Mouse (Mus musculus): ENCODE measurements at regions not wholly inside any gene's neighbourhood (a gene's known extent, or its start where the extent isn't known, plus 50 kb on each side); places are given as distances from the start of the nearest gene placed in this dataset.

- 65% methylated on average over 3 of the region's 3 CpGs for WGBS
- H3K36me3 ChIP-seq (ENCODE audit: control insufficient read depth, insufficient read depth, low read length), result no peaks in the 10 kb centered on the region
- H3K27me3 ChIP-seq (ENCODE audit: control insufficient read depth, insufficient read depth, low read length), result no peaks in the 10 kb centered on the region
- no peak overlapping the region for H3K9ac ChIP-seq (ENCODE audit: low read depth, low read length)
- H3K4me1 ChIP-seq (ENCODE audit: control insufficient read depth, insufficient read depth, low read length), result no peaks in the 10 kb centered on the region
- no peak overlapping the region for H3K4me3 ChIP-seq (ENCODE audit: low read length)
- no peak for ATAC-seq (ENCODE audit: low FRiP score, low TSS enrichment)
- H3K27ac ChIP-seq (ENCODE audit: low read depth, low read length), result no peak overlapping the region
- no peak overlapping the region for H3K4me2 ChIP-seq (replicated peaks; ENCODE audit: low read depth, low read length)
- no peaks in the 10 kb centered on the region for H3K9me3 ChIP-seq (ENCODE audit: control insufficient read depth, low read length)
Observed at GRCm38 (mm10) chr8:8468552-8468951, 192.5 kb downstream of the Efnb2 start.

- WGBS, result 17% methylated on average over 6 of the region's 6 CpGs
- H3K27ac ChIP-seq (ENCODE audit: low read depth, low read length), result no peak overlapping the region
Observed at GRCm38 (mm10) chr8:8466526-8467244, 194.4 kb downstream of the Efnb2 start.

GRCm38 (mm10) chr8:8462455-8462854 lies 198.6 kb downstream of the Efnb2 start:
- no peak for ATAC-seq (ENCODE audit: low FRiP score, low TSS enrichment)
- Histone ChIP-seq H3K4me3 (ENCODE audit: low read length) (no peak overlapping the region), H3K27me3 (ENCODE audit: control insufficient read depth, insufficient read depth, low read length) (no peaks in the 10 kb centered on the region), H3K9ac (ENCODE audit: low read depth, low read length) (no peak overlapping the region), H3K9me3 (ENCODE audit: control insufficient read depth, low read length) (no peaks in the 10 kb centered on the region), H3K4me1 (ENCODE audit: control insufficient read depth, insufficient read depth, low read length) (no peaks in the 10 kb centered on the region), H3K4me2 (replicated peaks; ENCODE audit: low read depth, low read length) (no peak overlapping the region), H3K27ac (ENCODE audit: low read depth, low read length) (no peak overlapping the region), H3K36me3 (ENCODE audit: control insufficient read depth, insufficient read depth, low read length) (no peaks in the 10 kb centered on the region)
- WGBS, result 40% methylated on average over 2 of the region's 2 CpGs

More at GRCm38 (mm10) chr8:8466526-8467244, 194.4 kb downstream of the Efnb2 start:
- no peak overlapping the region for H3K4me2 ChIP-seq (replicated peaks; ENCODE audit: low read depth, low read length)
- no peak overlapping the region for H3K4me3 ChIP-seq (ENCODE audit: low read length)
- H3K9me3 ChIP-seq (ENCODE audit: control insufficient read depth, low read length), result no peaks in the 10 kb centered on the region
- ATAC-seq (ENCODE audit: low FRiP score, low TSS enrichment), result no peak
- no peaks in the 10 kb centered on the region for H3K36me3 ChIP-seq (ENCODE audit: control insufficient read depth, insufficient read depth, low read length)
- no peaks in the 10 kb centered on the region for H3K4me1 ChIP-seq (ENCODE audit: control insufficient read depth, insufficient read depth, low read length)
- H3K9ac ChIP-seq (ENCODE audit: low read depth, low read length), result no peak overlapping the region
- no peaks in the 10 kb centered on the region for H3K27me3 ChIP-seq (ENCODE audit: control insufficient read depth, insufficient read depth, low read length)

- Histone ChIP-seq H3K4me2 (replicated peaks; ENCODE audit: low read depth, low read length) (no peak overlapping the region), H3K36me3 (ENCODE audit: control insufficient read depth, insufficient read depth, low read length) (no peaks in the 10 kb centered on the region), H3K9ac (ENCODE audit: low read depth, low read length) (no peak overlapping the region), H3K27ac (ENCODE audit: low read depth, low read length) (no peak overlapping the region), H3K27me3 (ENCODE audit: control insufficient read depth, insufficient read depth, low read length) (no peaks in the 10 kb centered on the region), H3K9me3 (ENCODE audit: control insufficient read depth, low read length) (no peaks in the 10 kb centered on the region), H3K4me1 (ENCODE audit: control insufficient read depth, insufficient read depth, low read length) (no peaks in the 10 kb centered on the region), H3K4me3 (ENCODE audit: low read length) (no peak overlapping the region)
- 66% methylated on average over 5 of the region's 5 CpGs for WGBS
- ATAC-seq (ENCODE audit: low FRiP score, low TSS enrichment), result no peak
Observed at GRCm38 (mm10) chr8:8457536-8457935, 203.5 kb downstream of the Efnb2 start.

GRCm38 (mm10) chr8:8453944-8454343 lies 207.1 kb downstream of the Efnb2 start:
- H3K4me1 ChIP-seq (ENCODE audit: control insufficient read depth, insufficient read depth, low read length), result 0 out of 2 replicates have a peak, but pooled peaks cover 4% of the 10 kb centered on the region
- 87% methylated on average over 6 of the region's 6 CpGs for WGBS

GRCm38 (mm10) chr8:8452226-8452625 lies 208.8 kb downstream of the Efnb2 start:
- no peaks in the 10 kb centered on the region for H3K27me3 ChIP-seq (ENCODE audit: control insufficient read depth, insufficient read depth, low read length)
- H3K4me3 ChIP-seq (ENCODE audit: low read length), result no peak overlapping the region
- WGBS, result 66% methylated on average over 9 of the region's 9 CpGs
- ATAC-seq (ENCODE audit: low FRiP score, low TSS enrichment), result no peak
- no peaks in the 10 kb centered on the region for H3K9me3 ChIP-seq (ENCODE audit: control insufficient read depth, low read length)
- 0 out of 2 replicates have a peak, but pooled peaks cover 4% of the 10 kb centered on the region for H3K4me1 ChIP-seq (ENCODE audit: control insufficient read depth, insufficient read depth, low read length)
- H3K9ac ChIP-seq (ENCODE audit: low read depth, low read length), result no peak overlapping the region
- H3K27ac ChIP-seq (ENCODE audit: low read depth, low read length), result no peak overlapping the region
- H3K36me3 ChIP-seq (ENCODE audit: control insufficient read depth, insufficient read depth, low read length), result no peaks in the 10 kb centered on the region
- H3K4me2 ChIP-seq (replicated peaks; ENCODE audit: low read depth, low read length), result no peak overlapping the region

More at GRCm38 (mm10) chr8:8453944-8454343, 207.1 kb downstream of the Efnb2 start:
- H3K9ac ChIP-seq (ENCODE audit: low read depth, low read length), result no peak overlapping the region
- H3K9me3 ChIP-seq (ENCODE audit: control insufficient read depth, low read length), result no peaks in the 10 kb centered on the region
- no peak overlapping the region for H3K27ac ChIP-seq (ENCODE audit: low read depth, low read length)
- no peak overlapping the region for H3K4me2 ChIP-seq (replicated peaks; ENCODE audit: low read depth, low read length)
- H3K36me3 ChIP-seq (ENCODE audit: control insufficient read depth, insufficient read depth, low read length), result no peaks in the 10 kb centered on the region
- no peak overlapping the region for H3K4me3 ChIP-seq (ENCODE audit: low read length)
- no peaks in the 10 kb centered on the region for H3K27me3 ChIP-seq (ENCODE audit: control insufficient read depth, insufficient read depth, low read length)
- no peak for ATAC-seq (ENCODE audit: low FRiP score, low TSS enrichment)

- no peaks in the 10 kb centered on the region for H3K27me3 ChIP-seq (ENCODE audit: control insufficient read depth, insufficient read depth, low read length)
- no peak overlapping the region for H3K4me3 ChIP-seq (ENCODE audit: low read length)
- ATAC-seq (ENCODE audit: low FRiP score, low TSS enrichment), result peak; percentile 46; the same call in 1 of the 2 replicates
- no peaks in the 10 kb centered on the region for H3K9me3 ChIP-seq (ENCODE audit: control insufficient read depth, low read length)
- H3K9ac ChIP-seq (ENCODE audit: low read depth, low read length), result no peak overlapping the region
- H3K4me1 ChIP-seq (ENCODE audit: control insufficient read depth, insufficient read depth, low read length), result 0 out of 2 replicates have a peak, but pooled peaks cover 4% of the 10 kb centered on the region
- H3K4me2 ChIP-seq (replicated peaks; ENCODE audit: low read depth, low read length), result no peak overlapping the region
- H3K27ac ChIP-seq (ENCODE audit: low read depth, low read length), result no peak overlapping the region
- H3K36me3 ChIP-seq (ENCODE audit: control insufficient read depth, insufficient read depth, low read length), result no peaks in the 10 kb centered on the region
- WGBS, result 55% methylated on average over 4 of the region's 4 CpGs
Observed at GRCm38 (mm10) chr8:8448911-8449310, 212.1 kb downstream of the Efnb2 start.

GRCm38 (mm10) chr8:8441568-8441967 lies 219.5 kb downstream of the Efnb2 start:
- Histone ChIP-seq H3K27ac (ENCODE audit: low read depth, low read length) (no peak overlapping the region), H3K9me3 (ENCODE audit: control insufficient read depth, low read length) (no peaks in the 10 kb centered on the region), H3K4me1 (ENCODE audit: control insufficient read depth, insufficient read depth, low read length) (no peaks in the 10 kb centered on the region), H3K9ac (ENCODE audit: low read depth, low read length) (no peak overlapping the region), H3K36me3 (ENCODE audit: control insufficient read depth, insufficient read depth, low read length) (no peaks in the 10 kb centered on the region), H3K4me2 (replicated peaks; ENCODE audit: low read depth, low read length) (no peak overlapping the region), H3K27me3 (ENCODE audit: control insufficient read depth, insufficient read depth, low read length) (no peaks in the 10 kb centered on the region), H3K4me3 (ENCODE audit: low read length) (no peak overlapping the region)
- 82% methylated on average over 6 of the region's 6 CpGs for WGBS
- ATAC-seq (ENCODE audit: low FRiP score, low TSS enrichment), result no peak

- no peaks in the 10 kb centered on the region for H3K36me3 ChIP-seq (ENCODE audit: control insufficient read depth, insufficient read depth, low read length)
- H3K4me3 ChIP-seq (ENCODE audit: low read length), result no peak overlapping the region
- H3K9me3 ChIP-seq (ENCODE audit: control insufficient read depth, low read length), result no peaks in the 10 kb centered on the region
- 31% methylated on average over 8 of the region's 8 CpGs for WGBS
- no peak overlapping the region for H3K27ac ChIP-seq (ENCODE audit: low read depth, low read length)
- no peak overlapping the region for H3K9ac ChIP-seq (ENCODE audit: low read depth, low read length)
- H3K27me3 ChIP-seq (ENCODE audit: control insufficient read depth, insufficient read depth, low read length), result no peaks in the 10 kb centered on the region
- H3K4me1 ChIP-seq (ENCODE audit: control insufficient read depth, insufficient read depth, low read length), result no peaks in the 10 kb centered on the region
- peak; percentile 69; the same call in 1 of the 2 replicates for ATAC-seq (ENCODE audit: low FRiP score, low TSS enrichment)
- H3K4me2 ChIP-seq (replicated peaks; ENCODE audit: low read depth, low read length), result no peak overlapping the region; the same call in 1 of the 2 replicates
Observed at GRCm38 (mm10) chr8:8440903-8441302, 220.1 kb downstream of the Efnb2 start.

All from kidney, embryonic 14.5 days (tissue).